Mouse (Mus musculus) embryo, embryonic 11.5 days (tissue): ENCODE measurements around the gene Drp2.
A peak's percentile ranks its signal among the peaks of the same experiment; 100 is the strongest.

Source experiments
- DNase-seq: peaks from one replicate; pipeline ENCODE4 v3.0.0-alpha.2; 2012; ENCODE audit warnings: low read depth, low spot score

Drp2 gene

DNA sequence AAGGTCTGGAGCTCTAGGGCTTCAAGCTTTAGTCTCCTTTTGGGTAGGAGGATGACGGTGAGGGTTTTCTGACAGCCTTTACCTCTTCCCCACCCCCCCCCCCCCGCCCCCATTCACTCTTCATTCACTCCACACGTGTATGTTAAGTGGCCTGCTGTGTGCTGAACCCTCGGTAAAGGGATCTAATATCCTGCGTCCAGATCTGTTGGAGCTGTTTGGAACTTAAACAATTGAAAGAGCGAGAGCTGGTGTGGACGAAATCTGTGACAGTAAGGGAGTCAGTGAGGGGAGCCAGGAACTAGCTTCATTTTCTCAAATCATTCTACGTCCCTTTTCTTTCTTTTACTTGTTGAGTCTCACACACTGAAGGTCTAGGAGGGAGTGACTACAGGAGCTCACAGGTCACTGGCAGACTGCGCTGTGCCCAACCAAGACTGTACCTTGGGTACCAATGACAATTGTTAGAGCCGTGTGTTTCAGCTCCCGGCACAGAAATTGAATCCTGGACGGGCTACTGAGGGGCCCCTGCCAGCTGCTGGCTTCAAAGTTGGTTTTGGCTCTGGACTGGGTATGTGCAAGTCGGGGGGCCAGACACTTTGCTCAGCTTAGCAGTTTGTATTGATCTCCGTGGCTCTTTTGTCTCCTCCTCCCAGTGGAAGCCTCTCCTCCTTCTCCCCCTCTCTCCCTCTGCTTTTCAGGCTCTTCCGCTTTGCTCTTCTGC, at the start of gene Drp2:
Gene Drp2 (plus strand): TSS at position 689 of the 721 bp plus-strand sequence.
- DNase-seq = no peak

DNA sequence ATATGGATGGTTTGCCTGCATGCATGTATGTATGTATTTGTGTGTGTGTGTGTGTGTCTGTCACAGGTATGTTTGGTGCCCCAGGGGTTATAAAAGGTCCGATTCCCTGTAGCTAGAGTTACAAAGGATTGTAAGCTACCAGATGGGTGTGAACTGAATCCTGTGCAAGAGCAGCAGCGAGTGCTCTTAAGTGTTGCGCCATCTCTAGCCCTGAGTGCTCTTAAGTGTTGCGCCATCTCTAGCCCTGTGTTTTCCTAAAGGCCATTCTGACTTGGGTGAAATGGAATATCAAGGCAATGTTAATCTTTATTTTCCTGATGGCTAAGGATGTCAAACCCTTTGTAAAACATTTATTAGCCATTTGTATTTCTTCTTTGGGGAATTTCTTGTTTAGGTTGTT, 45.0 kb upstream of the Drp2 start:
- DNase-seq = no peak

DNA sequence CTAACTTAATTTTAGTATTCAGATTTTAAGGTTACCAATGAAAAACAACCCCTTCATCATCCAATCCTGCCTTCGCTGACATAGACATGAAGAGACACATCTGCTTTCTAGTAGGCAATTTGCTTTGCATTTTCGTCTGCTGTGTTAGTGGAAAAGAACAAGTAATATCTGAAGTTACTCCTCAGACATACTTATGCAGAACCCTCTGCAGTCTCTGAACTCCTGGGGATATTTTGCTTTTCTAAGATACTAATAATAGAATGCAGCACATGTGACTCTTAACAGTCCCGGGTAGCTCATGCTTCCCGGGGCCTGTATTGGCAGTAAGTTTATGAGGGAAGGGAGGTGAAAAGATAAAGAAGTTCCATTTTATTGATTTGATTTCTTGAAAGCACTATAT, 42.2 kb upstream of the Drp2 start:
- DNase-seq = no peak

DNA sequence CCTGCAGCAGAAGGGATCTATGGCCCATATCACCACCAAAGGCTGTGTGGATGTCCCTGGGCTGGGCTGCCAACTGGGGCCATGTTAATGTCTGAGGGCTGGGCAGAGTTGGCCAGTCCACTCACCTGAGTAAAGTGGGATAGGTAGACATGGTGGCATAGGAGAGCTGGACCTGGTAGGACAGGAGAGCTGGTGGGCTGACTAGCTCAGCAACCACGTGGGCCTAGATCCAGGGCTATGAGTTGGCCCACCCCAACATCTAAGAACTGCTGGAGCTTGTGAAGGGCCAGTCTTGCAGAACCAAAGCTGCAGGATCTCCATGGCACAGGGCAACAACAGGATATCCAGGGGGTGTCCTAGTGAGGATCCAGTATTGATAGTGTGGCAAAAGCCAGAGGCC, 38.9 kb upstream of the Drp2 start:
- DNase-seq = no peak

DNA sequence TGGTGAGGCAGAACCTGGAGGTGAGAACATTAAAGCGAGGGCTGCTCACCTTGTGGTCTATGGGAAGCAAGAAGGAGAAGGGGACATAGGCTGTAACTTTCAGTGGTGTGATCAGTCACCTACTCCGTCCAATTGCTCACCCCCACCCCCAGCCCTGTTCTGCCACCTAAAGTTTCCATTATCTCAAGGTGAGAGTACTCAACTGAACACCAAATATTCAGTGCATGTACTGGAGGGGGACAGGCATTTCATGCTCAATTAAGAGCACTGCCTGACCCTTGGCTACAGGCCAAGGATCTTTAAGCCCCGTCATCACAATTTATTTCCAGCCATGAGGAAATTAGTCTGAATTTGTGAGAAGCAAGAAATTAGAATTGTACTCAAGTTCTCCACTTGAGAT, 37.8 kb upstream of the Drp2 start:
- DNase-seq = no peak

DNA sequence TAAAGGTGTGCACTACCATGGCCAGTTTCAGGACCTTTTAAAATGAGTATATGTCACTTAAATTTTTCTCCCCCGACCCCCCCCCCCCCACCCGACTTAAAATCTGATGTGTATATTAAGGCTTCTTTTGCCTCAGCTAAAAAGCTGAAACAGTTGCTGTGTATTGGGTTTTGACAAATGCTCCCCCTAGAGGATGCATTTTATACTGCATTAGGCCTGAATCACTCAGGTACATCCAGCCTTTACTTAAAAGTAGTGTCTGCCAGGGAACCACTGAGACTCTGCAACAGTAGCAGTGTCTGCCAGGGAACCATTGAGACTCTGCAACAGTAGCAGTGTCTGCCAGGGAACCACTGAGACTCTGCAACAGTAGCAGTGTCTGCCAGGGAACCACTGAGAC, 33.1 kb upstream of the Drp2 start:
- no peak for DNase-seq

DNA sequence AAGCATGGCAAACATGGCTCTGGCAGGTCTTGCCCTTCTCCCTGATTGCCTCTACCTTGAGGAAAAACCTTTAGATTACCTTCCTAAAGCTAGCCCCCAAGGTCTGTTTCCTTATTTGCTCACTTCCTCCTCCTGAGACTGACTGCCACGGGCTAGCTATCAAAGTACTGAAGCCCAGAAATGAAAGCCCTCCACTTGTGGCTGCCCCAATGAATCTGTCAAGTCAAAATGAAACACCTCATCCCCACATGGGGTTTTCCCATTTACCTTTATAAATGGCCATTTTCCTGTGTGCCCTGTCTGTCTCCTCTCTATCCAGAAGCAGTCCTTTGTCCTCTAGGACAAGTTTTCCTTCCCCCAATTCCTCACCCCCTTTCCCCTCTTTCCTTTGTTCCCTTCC, 30.2 kb upstream of the Drp2 start:
- no peak for DNase-seq

DNA sequence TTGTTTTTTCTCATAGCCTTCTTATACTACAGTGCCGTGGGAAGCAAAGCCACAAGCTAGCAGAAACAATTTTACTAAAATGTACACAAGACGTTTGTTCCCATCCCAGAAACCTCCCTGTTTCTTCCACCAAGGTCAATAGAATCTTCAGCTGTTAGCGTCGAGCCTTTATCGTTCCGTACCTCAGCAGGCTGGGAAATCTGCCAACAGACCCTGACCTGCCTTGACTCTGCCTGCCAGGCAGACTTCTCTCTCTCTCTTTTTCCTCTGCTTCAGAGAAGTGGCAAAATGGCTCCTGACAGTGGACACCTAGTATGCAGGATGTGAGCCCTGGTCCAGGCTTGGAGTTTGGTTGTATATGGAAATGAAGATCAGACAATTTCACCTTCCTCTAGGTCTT, 19.5 kb upstream of the Drp2 start:
- DNase-seq = no peak

DNA sequence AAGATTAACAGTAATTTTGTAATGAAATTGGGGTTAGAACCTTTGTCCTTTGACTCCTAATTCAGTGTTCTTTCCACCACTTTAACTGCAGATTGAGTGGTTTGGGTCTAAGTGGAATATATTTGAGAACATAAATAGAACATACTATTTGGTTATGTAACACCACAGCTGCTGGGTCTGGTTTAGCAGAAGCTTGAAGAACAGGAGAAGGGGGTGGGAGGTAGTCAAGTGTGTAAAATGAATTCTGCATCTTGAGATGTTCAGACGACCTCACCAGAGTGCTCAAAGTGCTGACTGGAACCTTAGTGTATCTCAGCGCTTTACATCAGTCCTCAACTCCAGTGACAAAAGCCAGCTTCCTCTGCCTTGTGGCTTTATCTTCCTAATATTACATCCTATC, 5.4 kb upstream of the Drp2 start:
- DNase-seq = no peak

DNA sequence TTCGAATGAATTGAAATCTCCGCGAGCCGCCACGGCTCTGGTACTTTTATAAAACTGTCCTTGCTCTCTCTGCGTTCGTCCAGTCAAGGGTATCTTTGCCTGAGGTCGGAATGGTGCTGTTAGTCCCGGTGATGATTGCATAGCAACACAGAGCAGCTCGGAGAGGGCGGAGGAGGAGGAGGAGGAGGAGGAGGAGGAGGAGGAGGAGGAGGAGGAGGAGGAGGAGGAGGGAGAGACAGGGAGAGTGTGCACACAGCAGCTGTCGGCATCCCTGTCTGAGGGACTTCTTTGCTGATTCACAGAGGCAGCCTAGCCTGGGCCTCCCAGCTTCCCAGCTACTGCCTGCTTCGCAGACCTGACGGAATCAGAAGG, 219 bp downstream of the Drp2 start:
- DNase-seq = no peak

DNA sequence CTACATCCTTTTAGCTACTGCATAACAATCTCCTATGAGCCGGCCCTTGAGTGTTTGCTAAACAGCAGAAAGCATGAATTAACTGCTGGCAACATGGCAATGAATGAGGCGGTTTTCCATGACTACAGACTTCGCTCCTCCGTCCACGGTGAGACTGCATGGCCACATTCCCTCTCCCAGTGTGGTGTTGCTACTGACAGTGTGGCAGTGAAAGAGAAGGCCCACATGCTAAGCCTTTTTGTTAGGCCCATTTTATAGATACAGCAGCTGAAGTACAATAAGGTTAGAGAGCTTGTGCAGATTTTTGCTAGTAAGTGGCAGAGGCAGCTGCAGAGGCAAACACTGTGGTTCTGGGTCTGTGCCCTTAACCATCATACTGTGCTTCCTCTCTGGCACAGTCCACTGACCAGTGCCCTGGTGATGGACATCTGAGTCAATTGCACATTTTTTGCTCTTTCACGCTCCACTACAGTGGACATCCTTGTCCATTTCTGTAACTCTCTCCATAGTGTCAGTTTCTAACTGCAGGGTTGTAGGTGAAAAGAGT, 5.1 kb downstream of the Drp2 start:
- no peak for DNase-seq

DNA sequence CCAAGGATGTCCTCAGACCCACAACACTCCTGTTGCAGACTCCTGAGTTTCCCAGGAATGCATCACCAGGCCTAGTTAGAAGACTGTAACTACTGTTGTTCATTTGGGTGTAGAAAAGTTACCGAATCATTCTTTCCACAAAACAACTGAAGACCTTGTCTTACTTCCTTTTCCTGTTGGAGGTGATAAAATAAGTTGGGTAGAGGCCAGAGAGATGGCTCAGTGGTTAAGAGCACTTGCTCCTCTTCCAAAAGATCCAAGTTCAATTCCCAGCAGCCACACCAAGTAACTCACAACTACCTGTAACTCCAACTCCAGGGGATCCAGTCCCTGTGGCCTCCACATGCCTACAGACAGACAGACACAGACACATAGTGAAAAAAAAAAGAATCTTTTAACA, 7.7 kb downstream of the Drp2 start:
- DNase-seq = no peak

DNA sequence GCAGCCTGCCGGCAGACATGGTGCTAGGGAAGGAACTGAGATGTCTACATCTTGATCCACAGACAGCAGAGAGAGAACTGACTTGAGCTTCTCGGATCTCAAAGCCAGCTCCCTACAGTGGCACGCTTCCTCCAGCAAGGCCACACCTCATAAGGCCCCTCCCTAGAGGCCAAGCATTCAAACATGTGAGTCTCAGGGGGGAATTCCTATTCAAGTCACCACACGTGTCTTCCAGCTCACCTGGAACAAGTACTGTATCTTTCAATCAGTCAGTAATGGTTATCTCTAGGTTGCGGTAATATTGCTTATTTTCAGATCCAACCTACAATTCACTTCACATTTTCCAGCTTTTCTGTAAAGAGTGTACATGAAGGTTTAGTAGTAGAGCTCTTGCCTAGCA, 15.7 kb downstream of the Drp2 start:
- DNase-seq = no peak

DNA sequence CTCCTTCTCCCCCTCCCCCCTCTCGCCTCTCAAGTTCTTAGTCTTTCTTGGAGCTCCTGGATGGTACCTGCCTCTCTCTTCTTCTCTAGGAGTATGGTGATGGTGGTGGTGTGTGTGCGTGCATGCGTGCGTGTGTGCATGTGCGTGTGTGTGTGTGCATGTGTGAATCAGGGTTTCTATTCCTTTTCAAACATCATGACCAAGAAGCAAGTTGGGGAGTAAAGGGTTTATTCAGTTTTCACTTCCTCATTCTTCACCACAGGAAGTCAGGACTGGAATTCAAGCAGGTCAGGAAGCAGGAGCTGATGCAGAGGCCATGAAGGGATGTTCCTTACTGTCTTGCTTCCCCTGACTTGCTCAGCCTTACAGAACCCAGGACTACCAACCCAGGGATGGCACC, 19.9 kb downstream of the Drp2 start:
- DNase-seq = no peak

DNA sequence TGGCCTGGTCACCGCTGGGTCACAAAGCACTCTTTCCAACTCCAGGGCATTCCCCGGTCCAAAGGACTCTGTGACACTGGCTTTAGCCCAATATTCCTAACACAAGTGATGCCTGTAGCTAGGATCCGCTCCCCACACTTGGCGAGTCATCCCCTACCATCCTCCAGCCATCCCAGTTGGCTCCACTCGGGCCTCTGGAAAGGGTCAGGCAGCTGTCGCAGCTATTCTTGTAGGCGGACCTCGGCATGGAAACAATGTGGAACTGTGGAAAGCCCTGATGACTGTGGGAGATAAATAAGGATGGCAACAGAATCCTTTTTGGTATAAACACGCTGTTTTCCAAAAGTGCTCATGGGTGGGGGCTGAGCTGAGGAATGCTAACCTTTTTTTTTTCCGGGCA, 21.4 kb downstream of the Drp2 start:
- no peak for DNase-seq

DNA sequence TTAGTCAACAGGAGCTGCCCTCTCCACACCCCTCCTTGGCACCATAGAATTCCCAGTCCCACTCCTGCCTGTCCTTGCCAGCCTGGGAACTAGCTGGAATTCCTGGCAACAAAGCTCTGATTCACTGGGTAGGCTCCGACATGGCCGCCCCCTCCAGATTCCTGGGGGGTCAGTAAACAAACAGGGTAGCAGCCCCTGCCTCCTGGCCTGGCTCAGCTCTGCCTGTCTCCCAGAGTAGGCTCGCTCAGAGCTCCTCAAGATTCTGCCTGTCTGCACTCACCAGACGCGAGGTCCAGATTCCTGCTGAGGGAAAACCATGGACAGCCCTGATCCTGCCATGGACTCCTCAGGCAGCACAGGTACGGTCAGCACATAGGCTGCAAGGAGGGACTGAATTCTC, 22.5 kb downstream of the Drp2 start:
- no peak for DNase-seq

DNA sequence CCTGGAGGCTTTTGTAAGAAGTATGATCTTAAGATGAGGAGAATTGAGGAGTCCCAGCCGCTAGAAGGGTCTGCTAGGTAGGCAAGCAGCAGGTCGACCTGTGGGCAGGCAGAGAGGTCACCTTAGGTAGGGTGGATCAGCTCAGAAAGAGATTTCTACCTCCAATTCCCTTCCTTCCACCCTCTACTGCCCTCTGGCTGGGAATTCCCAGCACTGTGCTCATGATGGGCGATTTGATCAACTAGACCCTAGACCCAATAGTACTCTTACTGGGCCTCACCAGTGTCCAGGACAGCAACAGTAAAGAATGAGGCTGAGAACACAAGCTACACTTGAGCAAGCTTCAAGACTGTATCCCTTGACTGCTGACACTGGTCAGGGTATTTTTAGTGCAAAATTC, 23.0 kb downstream of the Drp2 start:
- no peak for DNase-seq

DNA sequence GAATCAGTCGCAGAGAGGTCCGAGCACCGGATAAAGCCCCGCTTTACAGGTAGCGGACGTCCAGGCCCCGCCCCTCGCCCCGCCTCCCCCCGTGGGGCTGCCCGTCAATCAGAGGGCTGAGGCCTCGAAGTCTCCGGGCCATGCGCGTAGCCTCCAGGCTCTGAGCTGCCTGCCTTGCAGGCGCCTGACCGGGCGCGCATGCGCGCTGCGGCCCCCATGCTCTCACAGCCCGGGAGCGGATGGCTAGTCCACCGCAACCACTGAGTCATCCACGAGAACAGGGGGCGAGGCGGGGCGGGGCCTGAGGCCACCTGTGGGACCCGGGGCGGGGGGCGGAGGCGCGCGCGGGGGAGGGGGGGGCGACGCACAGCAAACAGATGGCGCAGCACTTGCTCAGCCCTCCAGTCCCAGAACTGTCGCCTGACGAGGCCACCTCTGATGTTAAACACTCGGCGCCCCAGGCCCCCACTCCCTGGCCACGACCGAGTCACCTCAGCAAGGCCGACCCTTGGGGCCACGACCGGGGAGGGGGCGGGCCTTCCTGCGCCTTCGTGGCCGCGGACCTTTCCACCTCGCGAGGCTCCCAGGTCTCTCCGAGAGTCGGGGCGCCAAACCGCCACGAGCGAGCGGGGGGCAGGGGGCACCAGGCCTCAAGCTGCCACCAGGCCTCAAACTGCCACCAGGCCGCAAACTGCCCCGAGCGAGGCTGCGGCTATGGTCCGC, 70.8 kb downstream of the Drp2 start:
- DNase-seq = peak; percentile 4

DNA sequence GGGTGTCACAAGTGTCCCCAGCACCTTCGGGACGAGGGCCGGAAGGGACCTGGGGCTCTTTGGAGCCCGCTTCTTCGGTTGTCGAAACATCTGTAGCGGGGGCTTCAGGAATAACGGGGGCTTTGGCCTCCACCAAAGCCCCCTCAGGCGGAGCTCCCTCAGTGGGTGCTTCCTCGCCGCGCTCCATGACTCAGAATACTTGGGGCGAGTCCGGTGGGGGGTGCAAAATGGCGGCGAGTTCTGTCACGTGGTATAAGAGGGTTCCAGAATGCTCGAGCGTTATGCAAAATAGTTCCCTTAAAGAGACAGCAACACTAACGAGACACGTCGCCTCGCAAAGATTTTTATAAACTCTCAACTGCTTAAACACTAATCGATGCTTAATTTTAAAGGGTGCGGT, 71.9 kb downstream of the Drp2 start, which contains the start of gene Taf7l:
Gene Taf7l (minus strand): TSS at position 201 of the 400 bp plus-strand sequence.
- DNase-seq = no peak

DNA sequence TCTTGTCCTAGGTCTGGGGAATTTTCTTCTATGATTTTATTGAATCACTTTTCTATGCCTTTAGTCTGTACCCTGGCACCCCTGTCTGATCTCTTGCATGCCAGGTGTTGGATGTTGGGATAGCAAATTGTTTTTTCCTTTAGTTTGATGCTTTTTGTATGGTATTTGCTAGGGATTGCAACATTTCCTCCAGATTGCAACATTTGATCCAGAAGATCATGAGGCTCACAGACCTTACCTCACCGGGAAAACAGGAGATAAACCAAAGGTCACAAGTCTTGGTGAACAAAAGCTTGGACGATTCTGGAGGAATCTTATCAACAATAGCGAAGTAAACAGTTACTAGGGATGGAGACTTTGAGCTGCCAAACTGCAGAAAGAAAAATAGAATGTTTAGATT, 77.4 kb downstream of the Drp2 start:
- DNase-seq = no peak

DNA sequence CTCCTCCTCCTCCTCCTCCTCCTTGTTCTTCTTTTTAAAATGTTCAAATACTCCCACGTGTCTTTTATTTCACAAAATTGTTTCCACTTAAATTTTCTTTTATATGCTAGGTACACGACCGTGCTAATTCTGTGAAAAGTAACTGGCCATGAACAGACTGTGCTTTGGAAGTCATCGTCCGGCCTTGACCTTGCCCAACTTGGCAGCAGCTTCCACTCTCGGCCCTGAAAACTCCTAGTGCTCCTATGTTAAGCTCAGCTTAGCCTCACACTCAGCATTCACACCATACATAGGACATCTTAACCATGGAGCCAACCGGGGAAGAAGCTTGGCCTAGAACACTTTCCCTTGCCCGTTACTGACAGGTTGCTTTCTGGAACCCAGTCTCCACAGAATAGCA, 96.3 kb downstream of the Drp2 start:
- DNase-seq = no peak
